Mouse (Mus musculus) layer of hippocampus, adult 8-10 months (tissue): ENCODE results near the gene Olfr455. TPM values are rescaled to one million over a fixed set of nuclear protein-coding genes. Genes with fewer than 3 reads are reported as not detected.

Experiments used
- DNase-seq, 2 experiments: peaks; one replicate each; pipeline ENCODE4 v3.0.0; 2022; ENCODE audit warnings: low spot score in 2 of 2
- total RNA-seq, 4 experiments: library from RNA; stranded (reverse); gene quantifications; 2 replicates each; pipeline ENCODE4 v1.2.4; 2022

Olfr455 gene
- not detected for total RNA-seq

DNA sequence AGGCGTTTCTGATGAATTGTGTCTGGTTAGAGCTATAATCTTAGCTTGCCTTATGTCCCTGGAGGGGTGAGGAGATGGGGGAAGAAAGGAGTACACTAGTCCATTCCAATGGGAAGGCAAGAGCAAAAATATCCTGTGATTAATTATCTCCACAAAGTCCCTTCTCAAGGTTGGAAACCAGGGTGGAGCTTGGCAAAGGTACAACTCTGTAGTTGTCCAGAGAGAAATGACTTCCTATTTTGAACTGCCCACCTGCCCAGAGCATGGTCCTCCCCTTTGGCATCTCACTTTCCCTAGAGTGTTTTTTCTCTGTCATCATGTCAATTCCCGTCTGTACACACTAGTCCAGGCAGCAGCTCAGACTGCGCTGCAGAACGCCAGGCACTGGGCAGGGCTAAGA, at the start of gene Olfr455:
Olfr455 (minus strand) TSS at position 127 of the 400 bp plus-strand sequence.
- no peak for DNase-seq

DNA sequence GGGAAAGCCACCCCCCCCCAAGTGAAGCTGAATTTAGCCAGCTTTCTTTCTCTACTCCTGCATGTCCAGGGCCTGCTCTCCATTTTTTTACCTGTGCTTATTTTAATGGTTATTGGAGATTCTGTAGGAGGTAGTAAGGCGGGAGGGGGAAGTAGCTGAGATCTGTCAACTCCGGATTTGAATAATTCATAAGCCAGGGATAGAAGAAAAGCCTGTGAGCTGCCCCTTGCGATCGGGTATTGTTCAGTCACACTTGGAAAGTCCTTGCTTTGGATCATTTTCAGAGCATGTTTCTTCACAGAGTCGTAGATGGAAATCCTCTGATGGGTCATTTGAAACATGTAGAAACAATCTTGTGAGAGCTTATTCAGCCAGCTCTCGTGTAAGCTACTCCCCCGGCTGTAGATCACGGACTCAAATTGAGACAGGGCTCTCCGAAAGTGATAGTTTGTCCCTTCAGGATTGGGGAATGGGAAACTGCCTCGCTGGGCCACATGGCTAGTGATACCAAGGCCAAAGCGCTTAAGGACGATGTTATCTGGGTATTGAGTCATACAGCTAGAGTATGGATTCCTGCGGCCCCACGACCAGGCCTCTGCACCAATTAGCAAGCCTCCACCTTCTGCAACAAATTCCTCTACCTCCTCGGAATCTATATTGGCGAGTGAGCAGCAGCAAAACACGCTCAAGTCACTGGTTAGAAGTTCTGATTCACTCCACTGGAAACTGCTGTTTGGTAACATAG, 45.9 kb upstream of the Olfr455 start:
- DNase-seq: no peak

DNA sequence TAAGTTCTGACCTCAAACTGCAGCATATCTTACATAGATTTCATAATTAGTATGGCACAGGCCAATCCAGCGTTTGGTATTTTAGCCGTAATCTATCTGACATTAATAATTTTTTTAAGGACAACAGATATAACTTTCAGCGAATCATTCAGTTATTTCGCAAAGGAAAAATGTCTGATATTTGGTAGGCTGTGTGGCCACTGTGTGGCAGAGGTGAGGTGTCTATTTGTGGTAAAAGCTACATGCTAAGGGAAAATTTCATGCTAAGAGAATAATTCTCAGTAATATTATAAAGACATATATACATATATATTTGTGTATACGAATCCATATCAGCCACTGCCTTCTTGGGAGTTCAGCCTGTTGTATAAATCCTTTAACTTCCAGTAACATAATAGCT, 39.2 kb upstream of the Olfr455 start:
- DNase-seq: no peak

DNA sequence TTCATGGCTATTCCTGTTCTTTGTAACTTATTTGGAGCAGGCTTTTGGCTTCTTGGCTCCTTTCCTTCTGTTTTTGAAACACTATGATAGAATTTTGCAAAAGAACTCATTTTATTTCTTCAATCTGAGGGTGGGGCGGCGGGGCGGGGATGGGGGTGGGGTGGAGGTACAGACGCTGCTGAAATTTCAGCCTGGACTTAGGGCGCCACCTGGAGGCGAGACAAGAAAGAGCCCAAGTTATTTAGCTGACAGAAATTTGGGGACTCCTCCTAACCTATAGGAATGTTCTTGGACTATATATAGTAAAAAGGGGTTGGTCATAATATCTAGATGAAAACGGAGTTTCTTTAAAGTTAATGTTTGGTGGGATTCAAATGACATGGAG, 36.1 kb upstream of the Olfr455 start:
- peak; percentile 10 to 46 for DNase-seq

DNA sequence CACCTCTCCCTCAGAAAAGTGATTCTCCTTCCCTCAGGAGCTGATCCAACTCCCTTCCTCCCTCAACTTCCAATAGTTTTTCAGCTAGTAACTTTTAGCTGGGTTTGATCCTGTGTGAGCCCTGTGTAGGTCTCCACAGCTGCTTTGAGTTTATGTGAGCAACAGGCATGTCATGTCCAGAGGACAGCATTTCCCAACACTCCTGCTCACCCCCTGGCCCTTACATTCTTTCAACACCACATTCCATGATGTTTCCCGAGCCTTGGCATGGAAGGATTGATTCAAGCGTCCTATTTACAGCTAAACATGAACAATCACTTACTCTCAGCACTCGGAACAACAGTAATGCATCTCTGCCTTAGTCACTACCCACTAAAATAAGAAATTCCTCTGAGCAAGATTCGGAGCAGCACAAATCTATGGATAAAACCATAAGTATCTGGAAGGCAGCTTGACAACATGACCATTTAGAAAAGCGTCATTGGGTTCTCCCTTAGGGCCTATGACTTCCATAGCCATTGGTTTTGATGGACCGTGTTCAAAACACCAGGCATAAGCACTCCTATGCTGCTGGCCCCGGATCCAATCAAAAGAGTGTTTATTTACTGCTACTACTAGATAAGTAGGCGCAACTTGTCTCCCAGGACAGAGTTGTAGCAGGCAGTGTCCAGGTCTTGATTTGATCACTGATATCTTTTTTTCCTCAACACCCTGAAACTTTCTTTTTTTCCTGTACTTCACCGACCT, 35.5 kb upstream of the Olfr455 start:
- no peak for DNase-seq

DNA sequence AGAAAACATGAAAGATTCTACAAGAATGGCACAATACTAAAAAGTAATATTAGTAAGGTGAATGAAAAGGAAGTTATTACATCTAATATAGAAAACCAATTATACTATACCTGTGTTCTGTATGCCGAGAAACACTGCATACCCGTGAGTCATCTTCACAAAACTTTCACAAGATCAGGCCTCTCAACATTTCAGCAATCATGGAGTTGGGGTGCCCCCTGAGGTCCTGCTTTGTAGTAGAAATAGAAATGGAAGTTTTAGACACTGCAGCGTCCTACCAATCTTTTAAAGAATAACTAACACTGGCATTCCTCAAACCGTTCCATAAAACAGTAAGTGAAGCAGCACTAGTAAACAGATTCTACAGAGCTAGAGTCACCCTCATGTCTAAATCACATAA, 31.3 kb upstream of the Olfr455 start:
- no peak for DNase-seq

DNA sequence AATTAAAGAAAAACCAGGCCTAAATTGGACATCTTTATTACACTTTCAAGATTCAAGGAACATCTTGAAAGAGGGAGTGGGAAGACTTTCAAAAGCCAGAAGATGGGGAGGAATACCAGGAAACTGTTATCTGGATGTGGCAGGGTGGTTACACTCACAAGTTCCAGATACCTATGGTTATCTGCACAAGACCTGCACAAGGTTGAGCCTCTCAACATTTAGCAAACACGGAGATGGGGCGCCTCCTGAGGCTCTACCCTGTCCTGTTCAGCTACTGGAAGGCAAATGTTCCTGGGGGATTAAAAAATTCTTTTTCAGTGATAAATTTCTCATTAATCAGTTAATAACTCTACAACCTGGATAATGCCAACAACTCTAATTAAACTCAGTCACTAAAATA, 30.0 kb upstream of the Olfr455 start:
- no peak for DNase-seq

DNA sequence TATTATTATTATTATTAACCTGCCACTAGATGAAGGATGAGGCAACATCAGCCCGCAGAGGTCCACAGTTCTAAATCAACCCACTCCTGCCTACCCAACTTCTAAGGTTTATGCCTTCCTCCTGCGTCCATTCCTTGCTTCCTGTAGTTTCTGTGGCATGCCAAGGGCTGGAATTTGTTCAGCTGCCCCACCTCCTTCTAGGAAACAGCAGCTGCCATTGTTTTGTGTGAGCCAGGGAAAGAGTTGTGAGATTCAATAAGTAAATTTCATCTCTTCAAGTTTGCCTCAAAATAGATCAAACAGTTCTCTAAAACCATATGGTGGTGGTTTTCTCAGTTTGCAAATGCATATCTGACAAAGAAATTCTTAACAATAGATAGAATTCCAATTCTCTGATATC, 20.8 kb upstream of the Olfr455 start:
- no peak for DNase-seq

DNA sequence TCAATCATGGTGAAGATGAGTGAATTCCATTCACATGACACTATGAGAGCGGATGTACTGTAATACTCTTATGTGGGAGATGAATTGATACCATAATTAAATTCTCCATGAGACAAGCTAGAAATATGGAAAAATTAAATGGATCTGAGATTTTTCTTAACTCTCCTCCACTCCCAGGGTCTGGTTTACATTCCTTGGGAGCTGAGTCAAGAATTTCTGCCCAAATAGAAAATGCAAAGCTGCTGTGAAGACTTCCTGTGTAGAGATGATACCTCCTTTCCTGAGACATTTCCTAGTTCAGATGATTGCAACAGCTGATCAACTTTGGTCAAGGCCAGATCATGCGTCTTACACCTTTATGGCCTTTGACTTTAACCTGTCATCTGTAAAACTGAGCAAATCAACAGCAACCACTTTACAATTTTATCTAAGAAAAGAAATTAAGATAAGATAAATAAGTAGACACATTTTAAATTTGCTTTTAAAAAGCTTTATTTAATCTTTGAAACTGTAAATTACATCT, 18.8 kb upstream of the Olfr455 start:
- no peak for DNase-seq

DNA sequence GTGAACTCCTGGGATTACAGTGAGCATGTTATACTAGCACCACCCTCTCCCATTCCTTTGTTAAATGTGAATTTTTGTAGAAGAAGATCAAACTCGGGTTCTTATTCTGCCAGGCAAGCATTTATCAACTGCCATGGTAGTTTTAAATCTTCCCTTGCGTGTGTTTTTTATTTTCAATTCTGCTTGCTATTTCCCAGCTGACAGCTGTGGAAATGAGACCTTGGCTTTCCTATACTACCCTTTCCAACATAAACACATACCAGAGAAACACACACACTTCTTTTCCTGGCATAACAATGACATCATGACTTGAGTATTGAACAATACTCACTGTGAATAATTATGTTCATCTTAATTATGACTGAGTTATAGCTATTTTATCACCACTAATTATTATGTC, 14.9 kb upstream of the Olfr455 start:
- no peak for DNase-seq

DNA sequence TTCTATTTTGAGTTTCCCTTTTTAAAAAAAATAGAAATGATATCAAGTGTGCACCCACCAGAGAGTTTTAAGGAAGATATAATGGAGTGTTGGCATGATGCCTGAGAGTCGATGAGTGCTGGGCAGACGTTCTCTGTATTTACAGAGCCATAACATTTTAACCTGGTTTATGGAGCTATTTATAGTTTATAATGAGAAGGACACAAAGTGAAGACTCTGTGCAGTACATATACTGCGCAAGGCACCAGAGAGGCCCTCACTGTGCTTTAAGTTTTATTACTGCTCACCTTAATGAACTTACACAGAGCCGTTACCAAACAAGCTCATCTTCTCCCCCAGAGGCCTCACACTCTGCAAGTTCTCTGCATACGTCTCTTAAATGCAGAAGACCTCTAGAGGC, 13.5 kb upstream of the Olfr455 start:
- no peak for DNase-seq

DNA sequence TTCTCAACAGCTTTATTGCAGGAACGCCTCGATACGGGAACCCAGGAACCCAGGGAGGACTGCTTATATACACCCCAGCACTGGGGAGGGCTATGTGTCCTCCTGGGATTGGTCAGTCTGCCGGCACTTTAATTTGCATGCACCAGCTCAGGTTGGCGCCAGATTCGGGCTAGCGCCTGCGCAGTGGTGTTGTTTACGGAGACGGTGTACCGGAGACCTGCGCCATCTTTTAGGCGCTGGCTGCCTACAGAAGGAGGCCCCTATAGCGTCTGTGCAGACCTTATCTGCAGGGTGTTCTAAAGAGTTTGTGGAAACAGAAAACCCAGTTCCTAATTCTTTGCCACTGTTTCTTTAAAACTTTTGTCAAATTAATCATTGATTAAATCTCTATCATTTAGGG, 11.3 kb upstream of the Olfr455 start:
- no peak for DNase-seq

DNA sequence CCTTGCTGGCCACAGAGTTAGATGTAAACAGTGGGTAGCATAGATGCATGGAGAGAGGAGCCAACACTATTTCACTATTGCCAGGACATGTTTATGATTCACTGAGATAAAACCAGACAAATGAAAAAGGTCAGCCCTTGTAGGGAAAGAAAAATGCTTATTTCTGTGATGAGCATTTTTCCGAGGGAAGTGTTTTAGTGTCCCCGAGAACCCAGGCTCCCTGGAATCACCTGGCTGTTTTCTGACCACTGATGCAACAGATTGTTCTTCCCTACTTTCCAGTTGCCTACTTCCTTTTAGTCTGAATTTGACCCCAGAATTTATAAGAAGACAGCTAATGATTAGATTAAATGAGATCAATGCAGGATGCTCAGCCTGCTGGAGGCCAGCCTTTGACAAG, 1.2 kb downstream of the Olfr455 start:
- DNase-seq: no peak

DNA sequence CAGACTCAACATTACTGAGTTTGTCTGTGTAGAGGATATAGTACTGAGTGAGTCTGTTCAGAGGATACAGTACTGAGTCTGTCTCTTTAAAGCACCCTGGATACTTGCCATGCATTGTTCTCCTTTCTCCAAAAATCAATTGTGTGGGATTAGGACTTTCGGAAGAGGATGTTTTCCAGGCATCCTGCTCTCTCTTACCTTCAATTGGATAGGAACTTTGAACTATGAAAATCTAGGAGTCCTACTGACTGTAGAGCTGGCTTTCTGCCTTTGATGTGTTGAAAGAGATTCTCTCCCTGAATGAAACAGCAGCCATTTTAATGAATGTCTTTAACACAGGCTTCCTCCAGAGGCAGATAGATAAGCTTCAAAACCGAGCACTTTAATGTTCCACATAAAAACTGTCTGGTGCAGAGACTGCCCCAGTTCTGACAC, 1.9 kb downstream of the Olfr455 start:
- DNase-seq: no peak

DNA sequence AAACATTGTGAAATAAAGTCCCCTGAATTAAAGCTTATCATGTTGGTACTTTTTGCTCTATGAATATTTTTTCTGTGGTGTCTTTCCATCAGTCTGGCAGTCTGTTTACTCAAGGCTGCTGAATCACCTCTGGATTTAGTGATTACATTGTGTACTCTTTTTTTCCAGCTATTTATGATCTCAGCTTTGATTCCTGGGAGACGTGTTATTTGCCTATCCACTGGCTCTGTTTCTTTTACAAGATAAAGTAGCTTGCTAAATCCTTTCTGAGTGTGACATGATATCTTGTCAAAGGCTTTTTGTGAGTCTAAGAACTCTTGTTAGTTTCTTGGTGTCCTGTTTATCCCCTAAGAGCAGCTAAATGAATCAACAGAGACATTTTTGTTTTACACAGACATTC, 2.5 kb downstream of the Olfr455 start:
- no peak for DNase-seq

DNA sequence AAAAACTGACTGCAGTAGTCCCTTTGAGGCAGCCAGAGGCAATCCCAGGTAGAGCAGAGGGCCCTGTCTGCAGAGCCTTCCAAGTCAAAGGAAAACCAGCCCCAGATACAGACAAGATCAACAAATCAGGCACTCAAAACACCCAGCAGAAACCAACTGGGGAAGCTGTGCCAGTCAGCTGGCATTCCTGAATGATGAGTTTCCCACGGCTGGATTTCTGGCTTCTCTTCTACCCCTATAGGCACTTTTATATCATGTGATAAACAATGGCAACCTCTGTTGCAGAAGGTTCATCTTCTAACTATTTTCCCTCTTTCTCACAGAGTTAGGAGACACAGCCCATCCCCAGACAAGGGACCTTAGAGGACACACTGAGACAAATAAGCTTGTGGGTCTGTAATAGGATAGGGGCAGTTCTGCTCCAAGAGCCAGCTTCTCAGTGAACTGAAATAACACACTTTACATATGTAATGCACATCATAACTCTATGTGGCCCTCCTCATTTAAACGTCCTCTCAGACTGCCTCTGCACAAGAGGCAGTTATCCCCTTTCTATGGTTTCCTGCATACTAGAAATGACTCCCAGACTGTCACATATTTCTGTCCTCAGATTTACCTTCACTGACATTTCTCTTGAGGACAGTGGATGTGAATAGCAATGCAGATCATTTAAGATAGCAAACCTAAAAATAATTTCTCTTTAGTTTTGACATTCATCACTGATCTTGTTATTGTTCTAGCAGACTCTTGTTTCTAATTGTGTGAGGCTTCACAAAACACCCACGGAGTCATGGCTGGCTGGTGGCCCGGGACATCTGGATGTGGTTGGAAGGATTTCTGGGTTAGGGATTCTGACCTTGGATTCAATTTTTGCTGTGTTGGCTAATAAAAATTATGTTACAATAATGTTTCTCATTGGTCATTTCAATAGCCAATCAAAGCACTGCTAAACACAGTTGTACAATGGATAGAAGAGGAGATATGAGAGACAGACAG, 5.1 kb downstream of the Olfr455 start:
- DNase-seq: no peak

DNA sequence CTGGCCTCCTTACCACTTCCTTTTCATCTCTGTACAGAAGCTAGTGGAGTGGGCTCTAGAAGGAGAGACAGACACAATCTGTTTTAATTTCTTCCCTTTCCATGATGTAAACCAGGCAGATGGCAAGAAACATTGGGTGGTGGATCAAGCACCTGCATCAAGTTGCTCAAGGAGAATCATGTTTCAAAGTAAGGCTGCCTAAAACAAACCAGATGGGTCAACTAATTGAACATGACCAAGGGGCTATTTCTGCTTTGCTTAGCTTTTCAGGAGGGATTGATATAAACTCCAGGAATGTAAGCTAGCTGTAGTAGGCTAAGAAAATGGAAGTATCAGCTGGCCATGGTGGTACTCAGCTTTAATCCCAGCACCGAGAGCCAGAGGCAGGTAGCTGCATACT, 6.7 kb downstream of the Olfr455 start:
- DNase-seq: no peak

DNA sequence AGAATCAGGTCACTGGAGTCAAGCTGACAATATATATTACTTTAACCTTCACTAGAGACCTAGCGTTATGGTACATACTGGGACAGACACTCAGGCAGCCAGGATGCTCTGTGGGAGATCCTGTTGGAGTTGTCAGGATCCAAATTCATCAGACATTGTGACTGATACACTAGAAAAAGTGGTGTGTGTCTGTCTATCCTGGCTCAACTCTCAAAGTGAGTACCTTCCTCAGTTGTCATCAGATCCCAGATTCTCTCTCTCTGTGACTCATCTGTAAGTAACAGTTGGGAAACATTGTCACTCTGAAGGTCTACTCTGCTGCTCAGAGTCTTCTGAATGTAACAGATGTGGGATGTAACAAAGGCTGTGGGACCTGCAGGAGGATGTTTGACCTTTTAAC, 7.7 kb downstream of the Olfr455 start:
- DNase-seq: no peak

DNA sequence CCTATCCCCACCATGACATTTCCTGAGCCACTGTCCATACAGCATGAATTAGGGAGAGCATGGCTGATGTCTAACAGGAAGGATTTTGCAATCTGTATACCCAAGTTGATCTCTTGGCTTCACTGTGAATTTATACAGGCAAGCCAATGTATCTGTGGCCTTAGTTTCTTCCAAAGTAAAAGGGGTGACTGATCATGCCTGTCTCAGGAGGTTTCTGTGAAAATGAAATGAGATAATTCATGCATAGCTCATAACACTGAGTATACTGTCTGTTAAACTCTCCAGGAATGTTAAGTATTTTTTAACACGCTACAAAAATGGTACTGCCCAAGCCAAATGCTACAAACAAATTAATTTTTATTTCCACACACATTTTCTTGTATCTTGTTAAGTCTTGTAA, 33.9 kb downstream of the Olfr455 start:
- no peak for DNase-seq

DNA sequence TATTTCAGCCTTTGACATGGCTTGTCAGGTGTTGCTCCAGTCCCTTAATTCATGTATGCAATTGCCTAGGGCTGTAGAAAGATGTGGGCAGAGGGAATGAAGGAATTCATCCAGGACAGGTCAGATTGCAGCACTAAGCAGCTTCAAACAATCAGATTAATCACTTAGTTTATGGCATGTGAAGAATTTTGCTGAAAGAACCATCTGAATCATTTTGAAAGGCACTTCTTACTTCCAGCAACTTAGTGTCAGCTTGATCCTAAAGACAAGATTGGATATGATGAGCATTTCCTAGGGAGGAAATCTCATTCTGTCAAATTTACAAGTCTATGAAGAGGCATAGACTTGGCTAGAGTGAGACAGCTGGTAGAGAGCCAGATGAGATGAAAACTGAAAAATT, 38.1 kb downstream of the Olfr455 start:
- DNase-seq: no peak

DNA sequence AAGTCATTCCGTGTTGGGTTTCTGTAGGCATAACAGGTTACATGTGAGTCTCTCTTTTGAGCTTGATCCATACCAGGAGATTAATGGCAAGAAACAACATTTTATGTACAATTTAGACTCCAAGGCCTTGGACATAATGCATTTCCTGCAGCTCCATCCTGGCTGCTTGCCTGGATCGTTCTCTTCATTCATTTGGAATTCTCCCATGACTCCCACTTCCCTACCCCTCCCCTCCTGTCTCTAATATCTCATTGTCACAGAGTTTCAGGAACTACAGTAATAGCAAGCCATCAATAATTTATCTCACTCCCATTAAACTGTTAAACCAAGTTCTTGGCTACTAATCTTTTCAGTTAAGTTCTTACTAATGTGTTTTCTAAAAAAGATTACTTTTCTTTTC, 43.9 kb downstream of the Olfr455 start:
- peak in 1 of 2 experiments; percentile 5 for DNase-seq

DNA sequence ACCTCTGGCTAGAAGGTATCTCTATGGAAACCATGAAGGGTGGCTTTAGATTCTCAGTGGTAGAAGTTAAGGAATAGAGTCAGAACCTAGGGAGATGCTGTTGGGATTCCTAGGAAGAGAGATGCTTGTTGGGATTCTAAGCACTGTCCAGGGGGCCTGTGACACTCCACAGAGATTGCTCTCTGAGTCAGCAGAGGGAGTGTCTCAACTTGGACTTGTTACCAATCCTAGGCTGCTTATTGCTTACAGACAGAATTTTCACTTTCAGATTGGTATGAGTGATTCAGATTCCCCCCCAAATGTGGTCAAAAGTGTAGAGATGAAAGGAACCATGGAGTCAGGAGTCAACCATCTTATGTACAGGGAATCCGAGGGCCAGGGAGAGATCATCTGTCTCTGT, 57.7 kb downstream of the Olfr455 start:
- DNase-seq: no peak
